Mouse (Mus musculus) liver (tissue): ENCODE measurements around the gene Vps26c.
"Not testable (repeated sequence)": the region's sequence is repeated elsewhere in the genome, so short reads cannot be mapped to it uniquely, and the experiment has no call there.

Experiments used
- DNase-seq: peaks from one replicate; pipeline ENCODE4 v3.0.0-alpha.2; 2020; ENCODE audit warnings: mixed read lengths

Vps26c gene

GRCm38 (mm10) chr16:94545781-94546562 is 19.3 kb upstream of the Vps26c start:
- DNase-seq = no peak

GRCm38 (mm10) chr16:94544540-94545105 is 18.0 kb upstream of the Vps26c start:
- no peak for DNase-seq

- DNase-seq = no peak
Measured at GRCm38 (mm10) chr16:94542898-94543297, 16.3 kb upstream of the Vps26c start.

GRCm38 (mm10) chr16:94540140-94540539 is 13.5 kb upstream of the Vps26c start:
- DNase-seq = no peak

GRCm38 (mm10) chr16:94537159-94537527 is 10.5 kb upstream of the Vps26c start:
- DNase-seq = peak; percentile 51

- DNase-seq = no peak
Measured at GRCm38 (mm10) chr16:94536417-94537158, 10.0 kb upstream of the Vps26c start.

- no peak for DNase-seq
Measured at GRCm38 (mm10) chr16:94535716-94536115, 9.1 kb upstream of the Vps26c start.

GRCm38 (mm10) chr16:94533679-94534078 is 7.0 kb upstream of the Vps26c start:
- no peak for DNase-seq

GRCm38 (mm10) chr16:94531268-94531667 is 4.6 kb upstream of the Vps26c start:
- DNase-seq = no peak

GRCm38 (mm10) chr16:94527546-94527945 is 916 bp upstream of the Vps26c start:
- no peak for DNase-seq

GRCm38 (mm10) chr16:94527152-94527534 is 513 bp upstream of the Vps26c start:
- DNase-seq = no peak

- no peak for DNase-seq
Measured at GRCm38 (mm10) chr16:94525955-94526343, 681 bp downstream of the Vps26c start.

- DNase-seq = no peak
Measured at GRCm38 (mm10) chr16:94524691-94525090, 1.9 kb downstream of the Vps26c start.

GRCm38 (mm10) chr16:94523594-94524377 is 2.8 kb downstream of the Vps26c start:
- no peak for DNase-seq

- DNase-seq = peak; percentile 31
Measured at GRCm38 (mm10) chr16:94519028-94519427, 7.6 kb downstream of the Vps26c start.

GRCm38 (mm10) chr16:94517606-94518005 is 9.0 kb downstream of the Vps26c start:
- DNase-seq = no peak

GRCm38 (mm10) chr16:94509983-94510382 is 16.6 kb downstream of the Vps26c start:
- DNase-seq = no peak

GRCm38 (mm10) chr16:94508769-94509168 is 17.9 kb downstream of the Vps26c start:
- DNase-seq = no peak

- no peak for DNase-seq
Measured at GRCm38 (mm10) chr16:94507071-94507470, 19.6 kb downstream of the Vps26c start.

- no peak for DNase-seq
Measured at GRCm38 (mm10) chr16:94504192-94504591, 22.4 kb downstream of the Vps26c start.

GRCm38 (mm10) chr16:94497911-94498310 is 28.7 kb downstream of the Vps26c start:
- DNase-seq = peak; percentile 42

GRCm38 (mm10) chr16:94497176-94497575 is 29.5 kb downstream of the Vps26c start:
- DNase-seq = not testable (repeated sequence)

GRCm38 (mm10) chr16:94489326-94489725 is 37.3 kb downstream of the Vps26c start:
- DNase-seq = no peak
